Comparison of ENCODE assay signal across 17 mouse cellular contexts in the genomic region with DNA sequence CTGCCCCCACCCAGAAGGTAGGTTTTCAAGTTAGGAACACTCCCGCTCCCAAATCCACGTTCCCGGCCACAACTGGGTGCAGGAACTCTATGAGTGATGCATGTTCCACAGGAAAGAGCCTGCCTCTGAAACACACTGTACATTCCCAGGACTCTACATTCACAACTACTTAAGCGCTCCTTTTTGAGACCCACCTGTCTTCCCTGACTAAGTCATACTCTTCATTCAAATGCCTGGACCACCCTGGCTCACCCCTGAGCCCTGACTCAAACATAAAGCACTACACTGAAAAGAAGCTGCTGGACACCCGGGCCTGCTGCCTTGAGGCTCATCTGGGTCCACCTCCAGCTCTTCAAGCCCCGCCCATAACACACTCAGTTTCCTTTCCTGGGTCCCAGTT. TPM values are rescaled to one million over a fixed set of nuclear protein-coding genes. Genes with fewer than 3 reads are reported as not detected.
DNase-seq lines count a peak whose midpoint lies in the region; ATAC-seq and TF ChIP-seq lines count a peak whose summit lies in the region.
"Had no signal": no experiment of that assay in that cellular context is flagged by ENCODE, and none has a peak within 500 bp of the region (broad histone marks: within the 10 kb centered on the region; RNA-seq: fewer than 3 reads in every experiment).

No protein-coding gene starts in this region.

- no peak for DNase-seq in hindbrain, embryonic 10.5 days (ENCODE audit: low spot score)
- no peak for DNase-seq in lung, postnatal 25 days (ENCODE audit: low spot score)
- DNase-seq: adrenal gland, adult 8-10 months; adrenal gland, postnatal 36 days; cerebellum, adult 2 months; cerebellum, postnatal 10 days; forebrain, postnatal 0 days; gastrocnemius, postnatal 25 days had no signal

- H3K4me3 ChIP-seq in hindbrain, embryonic 10.5 days, result no peak overlapping the region
- H3K4me3 ChIP-seq in hindbrain, embryonic 13.5 days, result no peak overlapping the region
- H3K4me3 ChIP-seq in E14TG2a.4 (replicated peaks; ENCODE audit: low read length), result 0 out of 2 replicates have a peak overlapping the region, but pooled peaks have one; percentile 7
- H3K4me3 ChIP-seq in embryonic facial prominence, embryonic 13.5 days, result no peak overlapping the region
- no peak overlapping the region for H3K4me3 ChIP-seq in limb, embryonic 15.5 days
- H3K4me3 ChIP-seq: forebrain, embryonic 13.5 days had no signal

- H3K27ac ChIP-seq in hindbrain, embryonic 10.5 days, result peak overlapping the region; percentile 74
- H3K27ac ChIP-seq in hindbrain, embryonic 13.5 days, result no peak overlapping the region
- peak overlapping the region; percentile 72; the same call in 1 of the 2 replicates for H3K27ac ChIP-seq in embryonic facial prominence, embryonic 13.5 days
- H3K27ac ChIP-seq in limb, embryonic 15.5 days, result 0 out of 2 replicates have a peak overlapping the region, but pooled peaks have one; percentile 0
- H3K27ac ChIP-seq: forebrain, embryonic 13.5 days had no signal

- 91% methylated on average over 6 of the region's 6 CpGs for WGBS in hindbrain, embryonic 10.5 days
- 86% methylated on average over 6 of the region's 6 CpGs for WGBS in hindbrain, embryonic 13.5 days
- 74% methylated on average over 6 of the region's 6 CpGs for WGBS in embryonic facial prominence, embryonic 13.5 days
- 74% methylated on average over 6 of the region's 6 CpGs for WGBS in limb, embryonic 15.5 days

- no peak for TF ChIP-seq CTCF in E14TG2a.4 (conservative IDR thresholded peaks at IDR 0.05; ENCODE audit: low read length)

- H3K4me2 ChIP-seq in hindbrain, embryonic 13.5 days, result no peak overlapping the region
- H3K4me2 ChIP-seq in embryonic facial prominence, embryonic 13.5 days, result 0 out of 2 replicates have a peak overlapping the region, but pooled peaks have one; percentile 5
- no peak overlapping the region for H3K4me2 ChIP-seq in limb, embryonic 15.5 days
- H3K4me2 ChIP-seq: forebrain, embryonic 13.5 days; heart, embryonic 11.5 days had no signal

- peaks cover 48% of the 10 kb centered on the region for H3K4me1 ChIP-seq in hindbrain, embryonic 10.5 days (replicated peaks)
- peaks cover 53% of the 10 kb centered on the region for H3K4me1 ChIP-seq in hindbrain, embryonic 13.5 days (replicated peaks)
- peaks cover 51% of the 10 kb centered on the region for H3K4me1 ChIP-seq in E14TG2a.4 (replicated peaks; ENCODE audit: low read depth, low read length)
- H3K4me1 ChIP-seq in embryonic facial prominence, embryonic 13.5 days, result peaks cover 58% of the 10 kb centered on the region
- H3K4me1 ChIP-seq in limb, embryonic 15.5 days, result peaks cover 50% of the 10 kb centered on the region

- H3K9me3 ChIP-seq in hindbrain, embryonic 10.5 days, result peaks cover 9% of the 10 kb centered on the region; the same call in 1 of the 2 replicates
- no peaks in the 10 kb centered on the region; the same call in 1 of the 2 replicates for H3K9me3 ChIP-seq in hindbrain, embryonic 13.5 days
- H3K9me3 ChIP-seq in E14TG2a.4 (ENCODE audit: low read length), result no peaks in the 10 kb centered on the region; the same call in 1 of the 2 replicates
- H3K9me3 ChIP-seq in embryonic facial prominence, embryonic 13.5 days, result no peaks in the 10 kb centered on the region
- no peaks in the 10 kb centered on the region for H3K9me3 ChIP-seq in limb, embryonic 15.5 days
- H3K9me3 ChIP-seq: forebrain, embryonic 13.5 days had no signal

- H3K27me3 ChIP-seq in hindbrain, embryonic 10.5 days (ENCODE audit: insufficient read depth, poor library complexity, severe bottlenecking), result peaks cover 4% of the 10 kb centered on the region; the same call in 1 of the 2 replicates
- no peaks in the 10 kb centered on the region for H3K27me3 ChIP-seq in hindbrain, embryonic 13.5 days
- H3K27me3 ChIP-seq in E14TG2a.4 (ENCODE audit: insufficient read depth, low read length), result no peaks in the 10 kb centered on the region
- H3K27me3 ChIP-seq in embryonic facial prominence, embryonic 13.5 days, result no peaks in the 10 kb centered on the region
- H3K27me3 ChIP-seq in limb, embryonic 15.5 days, result no peaks in the 10 kb centered on the region
- H3K27me3 ChIP-seq: CH12.LX; forebrain, embryonic 13.5 days had no signal

- no peak overlapping the region for H3K9ac ChIP-seq in hindbrain, embryonic 13.5 days
- H3K9ac ChIP-seq in embryonic facial prominence, embryonic 13.5 days, result no peak overlapping the region
- no peak overlapping the region for H3K9ac ChIP-seq in limb, embryonic 15.5 days
- H3K9ac ChIP-seq: forebrain, embryonic 13.5 days; forebrain, postnatal 0 days had no signal

- H3K36me3 ChIP-seq in hindbrain, embryonic 10.5 days, result peaks cover 17% of the 10 kb centered on the region
- peaks cover 4% of the 10 kb centered on the region; the same call in 1 of the 2 replicates for H3K36me3 ChIP-seq in hindbrain, embryonic 13.5 days
- H3K36me3 ChIP-seq in E14TG2a.4 (ENCODE audit: insufficient read depth, low read length), result no peaks in the 10 kb centered on the region
- H3K36me3 ChIP-seq in embryonic facial prominence, embryonic 13.5 days, result 0 out of 2 replicates have a peak, but pooled peaks cover 3% of the 10 kb centered on the region
- no peaks in the 10 kb centered on the region for H3K36me3 ChIP-seq in limb, embryonic 15.5 days

- ATAC-seq in hindbrain, embryonic 13.5 days (ENCODE audit: low FRiP score), result no peak
- ATAC-seq in embryonic facial prominence, embryonic 13.5 days (ENCODE audit: insufficient number of reproducible peaks, insufficient read depth, low FRiP score, low TSS enrichment, low read depth), result no peak
- ATAC-seq in limb, embryonic 15.5 days (ENCODE audit: insufficient number of reproducible peaks, low FRiP score, low TSS enrichment, low read depth), result no peak
- ATAC-seq: forebrain, embryonic 13.5 days; forebrain, postnatal 0 days; hindbrain, embryonic 16.5 days; inflammation-experienced regulatory T-cells, adult 6 months had no signal

RNA-seq across cellular contexts. Expression of gene D630045J12Rik, which starts 48.4 kb away (rescaled TPM):
- polyA plus RNA-seq in hindbrain, embryonic 10.5 days (2016; fragmentation: Nextera tagmentation; extraction: Ambion mirVana), result 6.9 and 8.4 TPM in 2 replicates
- 13.4 and 14.0 TPM in 2 replicates for polyA plus RNA-seq in hindbrain, embryonic 13.5 days (2015; fragmentation: Nextera tagmentation; extraction: Ambion mirVana)
- 7.7 and 8.3 TPM in 2 replicates for polyA plus RNA-seq in embryonic facial prominence, embryonic 13.5 days (2015; fragmentation: Nextera tagmentation; extraction: Ambion mirVana)
- polyA plus RNA-seq in limb, embryonic 15.5 days (2015; fragmentation: Nextera tagmentation; extraction: Ambion mirVana), result 3.9 and 4.9 TPM in 2 replicates
